Mouse (Mus musculus): Measurements from ENCODE around the gene Ak4. TPM values are rescaled to one million over a fixed set of nuclear protein-coding genes. Genes with fewer than 3 reads are reported as not detected.
A peak's percentile ranks its signal among the peaks of the same experiment; 100 is the strongest.

The Ak4 gene
- polyA plus RNA-seq, 1 experiment from 2014 or later, result 2.0 TPM

- H3K4me2 ChIP-seq (replicated peaks; ENCODE audit: low read depth), result no peak overlapping the region
- H3K27me3 ChIP-seq (replicated peaks; ENCODE audit: control insufficient read depth, insufficient read depth, low read length), result no peaks in the 10 kb centered on the region
- no peaks in the 10 kb centered on the region for H3K36me3 ChIP-seq (ENCODE audit: control insufficient read depth, insufficient read depth)
- H3K4me1 ChIP-seq (replicated peaks; ENCODE audit: control insufficient read depth, insufficient read depth, low read length), result no peaks in the 10 kb centered on the region
- no peak for TF ChIP-seq CTCF (IDR thresholded peaks at IDR 0.05; ENCODE audit: low read depth)
- no peak overlapping the region for H3K4me3 ChIP-seq (ENCODE audit: low read depth, low read length)
- no peaks in the 10 kb centered on the region for H3K9me3 ChIP-seq (ENCODE audit: control insufficient read depth)
- no peak for ATAC-seq
- H3K27ac ChIP-seq (ENCODE audit: low read depth, low read length), result no peak overlapping the region
- H3K9ac ChIP-seq (ENCODE audit: low read depth, low read length), result no peak overlapping the region
- WGBS, result 75% methylated on average over 1 of the region's 1 CpGs
These were observed 41.0 kb downstream of the Ak4 start for GRCm38 (mm10) chr4:101460114-101460513.

DNA sequence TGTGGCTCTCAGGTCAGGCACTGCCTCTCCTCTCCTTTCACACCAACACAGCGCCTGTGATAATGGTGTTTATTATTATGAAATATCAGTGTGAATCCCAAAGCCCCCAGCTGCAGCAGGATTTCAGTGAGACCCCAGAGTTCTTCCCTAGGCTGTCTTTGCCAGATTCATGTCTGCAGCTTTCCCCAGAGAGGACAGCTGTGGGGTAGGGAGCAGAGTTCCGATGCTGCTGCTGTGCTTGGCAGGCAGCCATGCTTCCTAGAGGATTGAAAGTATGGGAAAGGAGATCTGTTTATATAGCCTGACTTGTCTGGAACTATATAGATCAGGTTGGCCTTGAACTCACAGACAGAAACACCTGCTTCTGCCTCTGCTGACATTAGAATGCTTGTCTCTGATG lies 43.0 kb downstream of the Ak4 start:
- no peak overlapping the region for H3K4me3 ChIP-seq (ENCODE audit: low read depth, low read length)
- ATAC-seq, result no peak
- H3K4me1 ChIP-seq (replicated peaks; ENCODE audit: control insufficient read depth, insufficient read depth, low read length), result no peaks in the 10 kb centered on the region
- TF ChIP-seq CTCF (IDR thresholded peaks at IDR 0.05; ENCODE audit: low read depth), result no peak
- no peaks in the 10 kb centered on the region for H3K9me3 ChIP-seq (ENCODE audit: control insufficient read depth)
- WGBS, result 77% methylated on average over 2 of the region's 2 CpGs
- H3K4me2 ChIP-seq (replicated peaks; ENCODE audit: low read depth), result no peak overlapping the region
- H3K9ac ChIP-seq (ENCODE audit: low read depth, low read length), result no peak overlapping the region
- H3K27ac ChIP-seq (ENCODE audit: low read depth, low read length), result no peak overlapping the region
- H3K27me3 ChIP-seq (replicated peaks; ENCODE audit: control insufficient read depth, insufficient read depth, low read length), result no peaks in the 10 kb centered on the region
- no peaks in the 10 kb centered on the region for H3K36me3 ChIP-seq (ENCODE audit: control insufficient read depth, insufficient read depth)

- 81% methylated on average over 3 of the region's 3 CpGs for WGBS
These were observed 47.2 kb downstream of the Ak4 start for GRCm38 (mm10) chr4:101466264-101466663.

DNA sequence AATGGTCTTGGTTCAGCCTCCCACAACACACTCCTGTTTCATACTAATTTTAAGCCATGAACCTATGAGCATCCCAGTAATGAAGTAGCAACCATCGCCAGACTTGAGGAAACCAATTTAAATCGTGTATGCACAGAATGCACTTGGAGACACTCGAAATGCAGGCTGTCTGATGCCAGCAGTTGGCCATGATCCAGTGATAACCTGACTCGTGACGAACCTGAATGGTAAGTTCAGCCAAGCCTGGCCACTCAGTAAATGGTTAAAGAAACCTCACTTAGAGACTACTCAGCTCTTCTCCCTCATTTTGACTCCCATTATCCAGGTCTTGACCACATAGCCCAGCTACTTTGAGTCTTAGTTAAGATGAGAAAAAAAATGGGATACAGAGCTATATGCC lies 50.2 kb downstream of the Ak4 start:
- no peaks in the 10 kb centered on the region for H3K36me3 ChIP-seq (ENCODE audit: control insufficient read depth, insufficient read depth)
- TF ChIP-seq CTCF (IDR thresholded peaks at IDR 0.05; ENCODE audit: low read depth), result no peak
- ATAC-seq, result no peak
- no peak overlapping the region for H3K9ac ChIP-seq (ENCODE audit: low read depth, low read length)
- no peaks in the 10 kb centered on the region for H3K4me1 ChIP-seq (replicated peaks; ENCODE audit: control insufficient read depth, insufficient read depth, low read length)
- no peak overlapping the region for H3K27ac ChIP-seq (ENCODE audit: low read depth, low read length)
- H3K4me3 ChIP-seq (ENCODE audit: low read depth, low read length), result no peak overlapping the region
- H3K27me3 ChIP-seq (replicated peaks; ENCODE audit: control insufficient read depth, insufficient read depth, low read length), result no peaks in the 10 kb centered on the region
- no peaks in the 10 kb centered on the region for H3K9me3 ChIP-seq (ENCODE audit: control insufficient read depth)
- WGBS, result 88% methylated on average over 5 of the region's 5 CpGs
- H3K4me2 ChIP-seq (replicated peaks; ENCODE audit: low read depth), result no peak overlapping the region

More at GRCm38 (mm10) chr4:101466264-101466663, 47.2 kb downstream of the Ak4 start:
- H3K4me3 ChIP-seq (ENCODE audit: low read depth, low read length), result no peak overlapping the region
- no peaks in the 10 kb centered on the region for H3K36me3 ChIP-seq (ENCODE audit: control insufficient read depth, insufficient read depth)
- H3K27me3 ChIP-seq (replicated peaks; ENCODE audit: control insufficient read depth, insufficient read depth, low read length), result no peaks in the 10 kb centered on the region
- no peak overlapping the region for H3K9ac ChIP-seq (ENCODE audit: low read depth, low read length)
- 0 out of 2 replicates have a peak, but pooled peaks have one; percentile 34 for TF ChIP-seq CTCF (IDR thresholded peaks at IDR 0.05; ENCODE audit: low read depth)
- no peaks in the 10 kb centered on the region for H3K4me1 ChIP-seq (replicated peaks; ENCODE audit: control insufficient read depth, insufficient read depth, low read length)
- no peak overlapping the region for H3K27ac ChIP-seq (ENCODE audit: low read depth, low read length)
- H3K4me2 ChIP-seq (replicated peaks; ENCODE audit: low read depth), result no peak overlapping the region
- no peak for ATAC-seq
- H3K9me3 ChIP-seq (ENCODE audit: control insufficient read depth), result no peaks in the 10 kb centered on the region

GRCm38 (mm10) chr4:101470543-101470942 lies 51.5 kb downstream of the Ak4 start:
- no peak overlapping the region for H3K4me3 ChIP-seq (ENCODE audit: low read depth, low read length)
- H3K9me3 ChIP-seq (ENCODE audit: control insufficient read depth), result no peaks in the 10 kb centered on the region
- TF ChIP-seq CTCF (IDR thresholded peaks at IDR 0.05; ENCODE audit: low read depth), result peak; percentile 69
- WGBS, result 54% methylated on average over 5 of the region's 5 CpGs
- no peak overlapping the region for H3K4me2 ChIP-seq (replicated peaks; ENCODE audit: low read depth)
- no peaks in the 10 kb centered on the region for H3K4me1 ChIP-seq (replicated peaks; ENCODE audit: control insufficient read depth, insufficient read depth, low read length)
- no peak overlapping the region for H3K9ac ChIP-seq (ENCODE audit: low read depth, low read length)
- H3K36me3 ChIP-seq (ENCODE audit: control insufficient read depth, insufficient read depth), result no peaks in the 10 kb centered on the region
- no peak for ATAC-seq
- no peak overlapping the region for H3K27ac ChIP-seq (ENCODE audit: low read depth, low read length)
- no peaks in the 10 kb centered on the region for H3K27me3 ChIP-seq (replicated peaks; ENCODE audit: control insufficient read depth, insufficient read depth, low read length)

- no peak overlapping the region for H3K27ac ChIP-seq (ENCODE audit: low read depth, low read length)
- H3K4me1 ChIP-seq (replicated peaks; ENCODE audit: control insufficient read depth, insufficient read depth, low read length), result no peaks in the 10 kb centered on the region
- no peaks in the 10 kb centered on the region for H3K36me3 ChIP-seq (ENCODE audit: control insufficient read depth, insufficient read depth)
- H3K27me3 ChIP-seq (replicated peaks; ENCODE audit: control insufficient read depth, insufficient read depth, low read length), result no peaks in the 10 kb centered on the region
- H3K4me2 ChIP-seq (replicated peaks; ENCODE audit: low read depth), result no peak overlapping the region
- H3K9ac ChIP-seq (ENCODE audit: low read depth, low read length), result no peak overlapping the region
- no peak for ATAC-seq
- no peaks in the 10 kb centered on the region for H3K9me3 ChIP-seq (ENCODE audit: control insufficient read depth)
- H3K4me3 ChIP-seq (ENCODE audit: low read depth, low read length), result no peak overlapping the region
- TF ChIP-seq CTCF (IDR thresholded peaks at IDR 0.05; ENCODE audit: low read depth), result no peak
- WGBS, result 78% methylated on average over 3 of the region's 3 CpGs
These were observed 53.7 kb downstream of the Ak4 start for GRCm38 (mm10) chr4:101472767-101473166.
